Mouse (Mus musculus) ES-E14 (cell line): Measurements from ENCODE around the gene Serpina16. TPM values are rescaled to one million over a fixed set of nuclear protein-coding genes. Genes with fewer than 3 reads are reported as not detected.

Experiments used
- DNase-seq: peaks from one replicate; pipeline ENCODE4 v3.0.0-alpha.2; 2013; ENCODE audit warnings: low read depth, low spot score
- H3K27ac ChIP-seq: 2 replicates; pipeline ENCODE4 v1.5.1; 2012; ENCODE audit warnings: low read depth, mild to moderate bottlenecking, low read length, moderate library complexity, mixed read lengths; ENCODE audit not compliant: poor library complexity, insufficient read depth, severe bottlenecking
- H3K36me3 ChIP-seq: 2 replicates; pipeline ENCODE4 v1.6.1; 2012; ENCODE audit warnings: mild to moderate bottlenecking, low read length, moderate library complexity, mixed read lengths; ENCODE audit not compliant: control insufficient read depth, poor library complexity, insufficient read depth, severe bottlenecking
- H3K4me1 ChIP-seq, 2 experiments: fragments of 150-350 bp in 1 of 2; sonication (generic) in 1 of 2; 2 replicates each; pipeline ENCODE4 v1.6.1; 2012; ENCODE audit warnings: low read length in 2 of 2, mild to moderate bottlenecking in 1 of 2, mixed read lengths in 1 of 2; ENCODE audit not compliant: control insufficient read depth in 2 of 2, insufficient read depth in 2 of 2, poor library complexity in 1 of 2
- H3K4me3 ChIP-seq, 2 experiments: fragments of 150-350 bp in 1 of 2; sonication (generic) in 1 of 2; 2 replicates each; pipeline ENCODE4 v1.5.1; 2012; ENCODE audit warnings: low read length in 2 of 2, low read depth in 1 of 2, mild to moderate bottlenecking in 1 of 2, mixed read lengths in 1 of 2; ENCODE audit not compliant: insufficient read depth in 1 of 2, poor library complexity in 1 of 2, severe bottlenecking in 1 of 2
- H3K9ac ChIP-seq: 2 replicates; pipeline ENCODE4 v1.6.1; 2012; ENCODE audit warnings: low read depth, mild to moderate bottlenecking, low read length, mixed read lengths; ENCODE audit not compliant: poor library complexity, insufficient read depth, severe bottlenecking
- H3K9me3 ChIP-seq: fragments of 150-350 bp; sonication (generic); 2 replicates; pipeline ENCODE4 v1.6.1; 2012; ENCODE audit warnings: low read depth, mild to moderate bottlenecking, low read length; ENCODE audit not compliant: control insufficient read depth, insufficient read depth
- CHD2 ChIP-seq: IDR thresholded peaks from 2 replicates; pipeline ENCODE4 v1.6.1; 2014; ENCODE audit warnings: mild to moderate bottlenecking, low read depth, low read length, inconsistent platforms
- HCFC1 ChIP-seq: IDR thresholded peaks from 2 replicates; pipeline ENCODE4 v1.6.1; 2012; ENCODE audit warnings: low read length, inconsistent platforms, borderline replicate concordance; ENCODE audit not compliant: insufficient read depth
- MAFK ChIP-seq: IDR thresholded peaks from 2 replicates; pipeline ENCODE4 v1.6.1; 2014; ENCODE audit warnings: mild to moderate bottlenecking, low read depth, low read length, inconsistent platforms; ENCODE audit not compliant: insufficient read depth
- ZC3H11A ChIP-seq: IDR thresholded peaks from 2 replicates; pipeline ENCODE4 v1.6.1; 2012; ENCODE audit warnings: low read depth, mild to moderate bottlenecking, inconsistent platforms, low read length, borderline replicate concordance
- ZNF384 ChIP-seq: IDR thresholded peaks from 2 replicates; pipeline ENCODE4 v1.6.1; 2012; ENCODE audit warnings: low read depth, low read length, inconsistent platforms
- in situ Hi-C, 2 experiments: fragments of 600-800 bp; cut with MboI; formaldehyde crosslinking; loops; one replicate each; pipeline ENCODE4 v1.15.1; 2025; ENCODE audit warnings: low sequenced_read_pairs in 2 of 2, inconsistent platforms in 1 of 2; ENCODE audit not compliant: unreplicated experiment in 2 of 2
- total RNA-seq: library from RNA; depleted of rRNA; stranded (reverse); fragments of 300-350 nt; gene quantifications from 2 replicates; pipeline ENCODE4 v1.2.3, GENCODE M21; 2012; rRNA removed

Serpina16 gene
- not detected in 2 replicates for total RNA-seq

DNA sequence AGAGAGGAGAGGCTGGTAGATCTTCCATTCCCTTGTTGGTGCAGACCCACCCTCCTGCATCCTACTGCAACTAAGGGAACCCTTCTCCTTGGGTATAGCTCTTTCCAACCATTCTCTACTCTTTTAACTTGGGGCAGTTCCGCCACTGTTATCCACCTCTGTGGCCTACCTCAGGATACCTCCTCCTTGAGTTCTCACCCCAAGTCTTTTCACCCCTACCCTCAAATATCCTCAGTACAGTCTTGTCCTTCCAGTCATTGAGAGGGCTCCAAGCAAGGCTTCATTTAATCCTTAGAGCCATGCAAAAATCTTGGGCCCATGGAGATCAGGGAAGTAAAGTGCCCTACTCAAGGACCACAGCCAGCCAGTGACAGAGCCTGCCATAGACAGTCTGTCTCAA, at the start of gene Serpina16:
TSS of gene Serpina16 (minus strand) at position 101 of the 400 bp plus-strand sequence.
- in situ Hi-C loops, result no loop called here
- DNase-seq, result no peak
- Histone ChIP-seq H3K27ac (no peak within 1 kb of the TSS), H3K4me3 (no peak within 1 kb of the TSS), H3K9ac (no peak within 1 kb of the TSS), H3K36me3 (no peaks in the 10 kb centered on the region), H3K4me1 (no peaks in the 10 kb centered on the region), H3K9me3 (no peaks in the 10 kb centered on the region)
- TF ChIP-seq HCFC1 (no peak), MAFK (no peak), ZC3H11A (no peak), CHD2 (no peak), ZNF384 (no peak)

DNA sequence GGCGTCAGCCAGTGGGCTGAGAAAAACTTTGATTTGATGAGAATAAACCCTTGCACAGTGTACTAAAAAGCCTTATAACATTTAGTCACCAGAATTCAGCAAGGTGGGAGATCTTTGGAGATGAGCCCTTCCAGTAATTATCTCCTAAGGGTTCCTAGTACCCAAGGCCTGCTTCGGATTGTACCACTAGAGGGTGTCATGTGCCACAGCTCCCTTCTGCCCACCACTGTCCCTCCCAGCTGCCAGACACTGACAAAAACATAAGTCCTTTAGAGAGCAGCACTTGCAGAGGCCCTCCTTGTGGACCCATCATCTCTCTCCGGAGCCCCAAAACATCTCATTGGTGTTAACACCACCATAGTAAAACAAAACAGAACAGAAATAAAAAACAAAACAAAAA, 35.6 kb upstream of the Serpina16 start:
- Histone ChIP-seq H3K4me3 (no peak overlapping the region), H3K27ac (no peak overlapping the region), H3K9ac (no peak overlapping the region), H3K4me1 (no peaks in the 10 kb centered on the region), H3K9me3 (no peaks in the 10 kb centered on the region), H3K36me3 (no peaks in the 10 kb centered on the region)
- in situ Hi-C loops, result no loop called here
- TF ChIP-seq ZC3H11A, result no peak
- no peak for TF ChIP-seq HCFC1
- no peak for DNase-seq

- H3K36me3 ChIP-seq, result no peaks in the 10 kb centered on the region
- no peak overlapping the region for H3K27ac ChIP-seq
- in situ Hi-C loops, result no loop called here
- H3K4me3 ChIP-seq, result no peak overlapping the region
- H3K4me1 ChIP-seq, result no peaks in the 10 kb centered on the region
- H3K9me3 ChIP-seq, result no peaks in the 10 kb centered on the region
- no peak for DNase-seq
- H3K9ac ChIP-seq, result no peak overlapping the region
- TF ChIP-seq CHD2 (no peak), ZNF384 (no peak), HCFC1 (no peak), MAFK (no peak), ZC3H11A (no peak)
Measured at GRCm38 (mm10) chr12:103710405-103710804, 34.5 kb upstream of the Serpina16 start.

- Histone ChIP-seq H3K36me3 (no peaks in the 10 kb centered on the region), H3K4me1 (no peaks in the 10 kb centered on the region), H3K27ac (no peak overlapping the region), H3K9ac (no peak overlapping the region), H3K9me3 (no peaks in the 10 kb centered on the region), H3K4me3 (no peak overlapping the region)
- in situ Hi-C loops, result no loop called here
- TF ChIP-seq CHD2, result no peak
- TF ChIP-seq HCFC1, result no peak
- TF ChIP-seq MAFK, result no peak
- TF ChIP-seq ZC3H11A, result no peak
- TF ChIP-seq ZNF384, result no peak
- no peak for DNase-seq
Measured at GRCm38 (mm10) chr12:103706113-103706512, 30.2 kb upstream of the Serpina16 start.

DNA sequence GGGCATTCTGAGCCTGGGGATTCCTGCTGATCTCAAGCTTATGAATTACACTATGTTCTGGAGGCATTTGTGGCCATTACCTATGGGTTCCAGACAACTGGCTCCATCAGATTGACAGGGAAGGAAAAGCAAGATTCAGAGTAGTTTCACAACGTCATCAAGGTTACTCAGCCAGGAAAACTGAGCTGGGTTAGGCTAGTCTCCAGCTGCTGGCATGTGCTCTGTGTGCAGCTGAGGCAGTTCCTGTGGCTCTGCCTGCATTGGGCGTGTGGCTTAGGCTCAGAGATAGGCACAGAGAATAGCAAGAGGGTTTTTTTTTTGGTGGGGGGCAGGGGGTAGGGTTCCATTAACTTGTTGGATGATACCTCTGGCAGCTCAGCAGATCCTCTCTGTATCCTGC, 29.6 kb upstream of the Serpina16 start:
- Histone ChIP-seq H3K9me3 (no peaks in the 10 kb centered on the region), H3K9ac (no peak overlapping the region), H3K4me3 (no peak overlapping the region), H3K4me1 (no peaks in the 10 kb centered on the region), H3K36me3 (no peaks in the 10 kb centered on the region), H3K27ac (no peak overlapping the region)
- TF ChIP-seq ZC3H11A, result no peak
- TF ChIP-seq CHD2, result no peak
- no peak for TF ChIP-seq HCFC1
- TF ChIP-seq MAFK, result no peak
- no peak for TF ChIP-seq ZNF384
- in situ Hi-C loops, result no loop called here
- no peak for DNase-seq
